Mouse (Mus musculus) left cerebral cortex, postnatal 36 days (tissue): ENCODE results near the gene Acsl6. TPM values are rescaled to one million over a fixed set of nuclear protein-coding genes. Genes with fewer than 3 reads are reported as not detected.

ENCODE experiments used
- DNase-seq, 2 experiments: peaks; one replicate each; pipeline ENCODE4 v3.0.0; 2021 to 2022; ENCODE audit warnings: low spot score in 2 of 2, mixed read lengths in 1 of 2
- intact Hi-C: fragments of 180-260 bp; cut with DNase I; formaldehyde crosslinking; loops from one replicate; pipeline ENCODE4 v1.15.1; 2025
- total RNA-seq, 2 experiments: library from RNA; stranded (reverse); gene quantifications; 2 replicates each; pipeline ENCODE4 v1.2.3; 2021

Acsl6 gene
- total RNA-seq, 2 experiments from 2014 or later = 201 to 207 TPM

DNA sequence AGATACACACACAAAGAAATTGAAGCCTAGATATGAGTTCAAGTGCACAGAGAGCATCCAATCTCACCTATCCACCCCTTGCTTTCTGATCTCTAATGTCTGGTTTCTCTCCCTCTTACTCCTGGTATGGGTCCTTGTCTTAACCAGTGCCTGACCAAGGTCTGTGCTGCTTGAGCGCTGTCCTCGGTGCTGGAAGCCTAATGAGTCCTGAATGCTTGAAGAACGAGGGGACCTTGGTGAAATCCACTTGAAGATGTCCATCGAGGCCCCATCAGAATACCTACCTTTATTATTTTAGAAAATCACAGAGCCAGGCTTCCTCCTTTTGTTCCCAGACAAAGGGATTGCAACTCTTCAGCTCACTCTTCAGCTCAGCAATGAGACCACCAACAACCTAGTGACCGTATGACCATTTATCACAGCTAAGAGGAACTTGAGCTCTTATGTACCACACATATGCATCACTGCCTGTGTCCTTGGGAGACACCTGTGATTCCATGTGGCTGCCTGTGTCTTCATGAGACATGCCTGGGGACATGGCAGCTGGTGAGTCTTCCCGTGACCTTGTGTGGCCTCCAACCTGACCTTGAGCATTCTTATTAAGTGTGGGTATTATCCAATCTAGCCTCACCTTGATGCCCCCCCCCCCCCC is 396 bp upstream of the Acsl6 start:
- intact Hi-C loops = loop anchor here (10.0 kb wide), 1 partner anchor 562 kb away; the partner anchor contains the start of genes Hint1 and Lyrm7
- no peak for DNase-seq

- intact Hi-C loops = loop anchor here (10.0 kb wide), 1 partner anchor 560 kb away; the partner anchor contains the start of genes Hint1 and Lyrm7
- no peak for DNase-seq
These were observed 874 bp downstream of the Acsl6 start for GRCm38 (mm10) chr11:54304471-54304873.

DNA sequence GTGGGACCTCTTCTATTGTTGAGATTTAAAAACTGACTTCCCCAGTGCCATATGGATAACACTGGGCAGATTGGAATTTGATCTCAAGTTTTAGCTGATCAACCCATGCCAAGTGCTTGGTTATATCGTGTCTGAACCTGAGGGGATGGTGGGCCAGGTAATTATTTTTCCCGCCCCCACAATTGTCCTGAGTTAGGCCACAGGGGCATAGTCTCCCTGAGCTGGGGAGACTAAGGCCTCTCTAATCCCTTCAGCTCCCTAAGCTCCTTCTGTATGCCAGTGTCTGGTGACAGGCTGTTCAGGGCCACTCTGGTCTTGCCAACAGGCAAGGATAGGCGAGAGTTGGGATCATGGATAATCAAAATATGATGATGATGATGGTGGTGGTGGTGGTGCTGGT is 1.7 kb downstream of the Acsl6 start:
- no peak for DNase-seq
- intact Hi-C loops = loop anchor here (10.0 kb wide), 1 partner anchor 559 kb away; the partner anchor contains the start of genes Hint1 and Lyrm7

GRCm38 (mm10) chr11:54307139-54307816 is 3.7 kb downstream of the Acsl6 start:
- intact Hi-C loops = loop anchor here (2.0 to 10.0 kb wide), 2 partner anchors 48 to 558 kb away; partner anchors contain the start of genes Hint1 and Lyrm7
- peak in 1 of 2 experiments; percentile 51 for DNase-seq

- intact Hi-C loops = no loop called here
- DNase-seq = no peak
These were observed 7.0 kb downstream of the Acsl6 start for GRCm38 (mm10) chr11:54310588-54310987.

- intact Hi-C loops = no loop called here
- peak in 1 of 2 experiments; percentile 45 for DNase-seq
These were observed 8.4 kb downstream of the Acsl6 start for GRCm38 (mm10) chr11:54312021-54312420.

DNA sequence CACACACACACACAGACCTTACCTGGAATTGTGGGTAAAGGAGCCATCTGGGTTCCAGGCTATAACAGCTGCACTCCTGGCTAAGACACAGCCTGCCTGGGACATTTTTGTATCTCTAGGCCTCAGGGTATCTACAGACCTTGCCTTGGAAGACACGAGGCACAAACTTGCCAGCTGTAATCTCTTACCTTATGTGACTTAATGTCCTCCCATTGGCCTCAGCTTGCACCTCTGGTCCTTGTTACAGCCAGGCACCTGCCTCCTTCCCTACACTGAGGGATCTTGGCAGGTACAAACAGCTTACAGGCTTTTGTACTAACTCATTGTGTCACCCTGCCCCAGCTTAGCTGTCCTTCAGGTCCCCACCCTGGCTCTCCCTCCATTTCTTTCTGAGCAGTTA is 9.0 kb downstream of the Acsl6 start:
- DNase-seq = no peak
- intact Hi-C loops = no loop called here

DNA sequence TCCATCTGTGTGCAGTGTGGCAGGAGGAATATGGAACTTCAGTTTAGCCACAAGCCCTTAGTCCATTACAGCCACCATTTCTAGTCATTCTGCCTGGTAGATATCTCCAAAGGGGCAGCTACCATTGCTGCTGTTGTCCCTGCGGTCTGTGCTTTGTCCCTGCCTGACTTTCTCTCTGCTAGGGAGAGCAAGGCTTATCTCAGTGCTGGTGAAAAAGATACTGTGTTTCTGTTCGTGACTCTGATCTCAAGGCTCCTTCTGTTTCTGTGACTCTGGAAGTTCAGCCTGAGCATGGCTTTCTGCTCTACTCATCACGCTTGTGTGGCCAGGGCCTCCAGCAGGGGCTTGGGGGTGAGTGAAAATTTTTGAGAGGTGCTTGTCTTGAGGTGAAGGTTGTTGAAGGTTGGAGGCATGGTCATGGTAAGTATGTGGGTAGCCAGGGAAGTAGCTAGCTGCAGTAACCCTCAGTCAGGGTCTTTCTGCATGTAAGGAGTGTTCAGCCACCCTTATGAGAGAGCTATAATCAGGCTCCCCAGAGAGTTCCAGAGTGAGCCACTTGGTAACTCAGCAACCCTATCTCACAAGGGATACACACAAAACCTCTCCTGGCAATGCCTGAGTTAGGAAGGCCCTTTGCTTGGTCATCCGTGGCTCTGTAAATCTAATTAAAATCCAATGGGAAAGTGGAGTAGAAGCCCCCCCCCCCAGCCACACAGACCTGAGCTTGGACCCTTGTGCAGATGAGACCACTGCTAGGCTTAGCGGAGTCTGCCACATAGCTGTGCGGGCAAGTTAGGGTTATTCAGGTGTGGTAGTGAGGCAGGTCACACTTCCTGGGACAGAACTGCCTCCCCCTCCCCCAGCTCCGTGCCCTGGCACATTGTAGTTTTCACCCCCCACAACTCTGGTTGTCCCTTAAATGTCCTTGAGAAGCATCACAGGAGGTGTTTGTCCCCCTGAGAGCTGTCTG is 10.1 kb downstream of the Acsl6 start:
- DNase-seq = no peak
- intact Hi-C loops = no loop called here

GRCm38 (mm10) chr11:54314740-54315139 is 11.1 kb downstream of the Acsl6 start:
- intact Hi-C loops = no loop called here
- no peak for DNase-seq

- DNase-seq = no peak
- intact Hi-C loops = no loop called here
These were observed 11.7 kb downstream of the Acsl6 start for GRCm38 (mm10) chr11:54315336-54315735.

- DNase-seq = peak; percentile 53 to 57
- intact Hi-C loops = no loop called here
These were observed 13.8 kb downstream of the Acsl6 start for GRCm38 (mm10) chr11:54317361-54317760.

DNA sequence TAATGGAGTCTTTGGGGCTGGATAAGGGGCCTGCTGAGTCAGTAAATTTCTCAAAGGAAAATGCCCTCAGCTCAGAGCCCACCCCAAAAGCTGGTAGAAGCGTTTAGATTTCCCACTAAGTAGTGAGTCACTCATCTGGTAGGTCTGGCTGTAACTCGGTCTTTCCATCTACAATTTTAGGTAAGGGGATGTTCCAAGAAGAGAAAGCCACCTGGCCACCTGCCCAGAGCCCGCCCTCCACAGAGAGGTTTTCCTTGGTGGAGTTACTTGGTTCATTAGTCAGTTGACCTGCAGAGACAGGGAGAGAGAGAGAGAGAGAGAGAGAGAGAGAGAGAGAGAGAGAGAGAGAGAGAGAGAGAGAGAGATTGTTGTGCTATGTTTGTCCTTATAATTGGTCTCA is 14.2 kb downstream of the Acsl6 start:
- peak in 1 of 2 experiments; percentile 8 for DNase-seq
- intact Hi-C loops = no loop called here

DNA sequence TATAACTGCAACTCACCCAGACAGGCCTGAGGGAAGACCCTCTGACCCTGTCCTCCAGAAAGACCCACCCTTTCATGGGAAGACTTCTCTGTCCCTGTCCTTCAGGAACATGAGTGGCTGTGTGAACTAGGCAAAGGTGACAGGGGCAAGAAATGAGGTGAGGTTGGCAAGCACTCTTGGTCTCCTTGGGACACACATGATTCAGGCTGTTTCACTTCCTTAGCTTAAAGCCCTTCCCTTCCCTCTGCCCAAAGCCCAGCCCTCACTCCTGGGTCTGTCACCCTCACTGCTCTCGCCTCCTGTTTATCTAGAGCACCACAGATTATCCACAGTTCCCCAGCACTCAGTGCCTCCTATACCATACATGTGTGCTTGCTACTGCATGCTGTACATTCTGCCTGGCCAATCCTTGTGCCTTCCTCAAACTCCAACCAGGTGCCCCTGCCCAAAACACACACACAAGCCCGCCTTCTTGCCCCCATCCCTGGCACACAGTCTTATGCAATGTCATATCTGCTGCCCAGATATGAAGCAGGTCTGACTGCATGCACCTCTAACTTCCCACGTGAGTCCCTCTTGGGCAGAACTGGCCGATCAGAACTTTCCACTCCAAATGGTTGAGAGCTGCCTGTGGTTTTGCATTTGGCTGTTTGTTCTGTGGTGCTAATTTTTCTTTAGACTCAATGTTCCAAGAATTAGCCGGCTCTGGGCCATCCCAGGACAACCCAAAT is 18.4 kb downstream of the Acsl6 start:
- intact Hi-C loops = no loop called here
- DNase-seq = no peak

- no peak for DNase-seq
- intact Hi-C loops = no loop called here
These were observed 28.0 kb downstream of the Acsl6 start for GRCm38 (mm10) chr11:54331463-54332183.

- intact Hi-C loops = no loop called here
- DNase-seq = peak; percentile 46 to 57
These were observed 32.6 kb downstream of the Acsl6 start for GRCm38 (mm10) chr11:54336165-54336707.

- intact Hi-C loops = no loop called here
These were observed 40.1 kb downstream of the Acsl6 start for GRCm38 (mm10) chr11:54343703-54344102.

GRCm38 (mm10) chr11:54351704-54352103 is 48.1 kb downstream of the Acsl6 start:
- intact Hi-C loops = loop anchor here (10.0 kb wide), 1 partner anchor 183 kb away; no protein-coding TSS in a partner anchor
- DNase-seq = peak in 1 of 2 experiments; percentile 3

More at GRCm38 (mm10) chr11:54343703-54344102, 40.1 kb downstream of the Acsl6 start:
- no peak for DNase-seq

GRCm38 (mm10) chr11:54353121-54353576 is 49.6 kb downstream of the Acsl6 start:
- intact Hi-C loops = loop anchor here (10.0 kb wide), 1 partner anchor 182 kb away; no protein-coding TSS in a partner anchor
- DNase-seq = no peak
